Mouse (Mus musculus) forebrain, embryonic 15.5 days (tissue): ENCODE data around the gene Hist1h4b. TPM values are rescaled to one million over a fixed set of nuclear protein-coding genes. Genes with fewer than 3 reads are reported as not detected.
"Not testable (repeated sequence)": the region's sequence is repeated elsewhere in the genome, so short reads cannot be mapped to it uniquely, and the experiment has no call there.

Experiments
- ATAC-seq: fragments of 200-750 bp; cut with Nextera tagmentation; replicated peaks from 2 replicates; pipeline ENCODE4 v1.8.0; 2017; ENCODE audit warnings: mild to moderate bottlenecking, moderate TSS enrichment, moderate library complexity
- H3K27ac ChIP-seq: fragments of 300-500 bp; sonication (generic); replicated peaks from 2 replicates; pipeline ENCODE4 v1.5.1; 2015; ENCODE audit warnings: mild to moderate bottlenecking, inconsistent platforms
- H3K27me3 ChIP-seq: fragments of 300-500 bp; sonication (generic); 2 replicates; pipeline ENCODE4 v1.6.1; 2015; ENCODE audit warnings: inconsistent platforms
- H3K36me3 ChIP-seq: fragments of 300-500 bp; sonication (generic); 2 replicates; pipeline ENCODE4 v1.6.1; 2015; ENCODE audit warnings: mild to moderate bottlenecking, inconsistent platforms
- H3K4me1 ChIP-seq: fragments of 300-500 bp; sonication (generic); 2 replicates; pipeline ENCODE4 v1.6.1; 2015; ENCODE audit warnings: inconsistent platforms
- H3K4me2 ChIP-seq: fragments of 300-500 bp; sonication (generic); replicated peaks from 2 replicates; pipeline ENCODE4 v1.6.1; 2015; ENCODE audit warnings: mild to moderate bottlenecking, inconsistent platforms
- H3K4me3 ChIP-seq: fragments of 300-500 bp; sonication (generic); 2 replicates; pipeline ENCODE4 v1.5.1; 2015; ENCODE audit warnings: mild to moderate bottlenecking, inconsistent platforms
- H3K9ac ChIP-seq: fragments of 300-500 bp; sonication (generic); replicated peaks from 2 replicates; pipeline ENCODE4 v1.6.1; 2015; ENCODE audit warnings: mild to moderate bottlenecking, inconsistent platforms
- H3K9me3 ChIP-seq: fragments of 300-500 bp; sonication (generic); 2 replicates; pipeline ENCODE4 v1.6.1; 2016; ENCODE audit warnings: inconsistent platforms
- WGBS: fragments of 180-500 bp; shearing (Covaris S2); methylation state at CpG from one replicate; pipeline ENCODE4 v1.1.7; 2015; ENCODE audit warnings: mixed read lengths; 5-methylcytosine and 5-hydroxymethylcytosine counted together
- polyA plus RNA-seq: library from polyadenylated mRNA; unstranded; fragments of >200 nt; fragmentation: Nextera tagmentation; extraction: Ambion mirVana; gene quantifications from 2 replicates; pipeline ENCODE4 v1.2.1, GENCODE M21; 2015

Gene Hist1h4b
- polyA plus RNA-seq, 1 experiment from 2014 or later, result 2.8 TPM

GRCm38 (mm10) chr13:23761871-23762821, 5.3 kb downstream of the Hist1h4b start, which contains the start of gene Hist1h3a:
Gene Hist1h3a, minus strand, starts transcription at chr13:23762386.
- peaks cover 45% of the 10 kb centered on the region for H3K4me1 ChIP-seq
- not testable (repeated sequence) for H3K27me3 ChIP-seq, H3K36me3 ChIP-seq, H3K9me3 ChIP-seq
- H3K9ac ChIP-seq, result peak within 1 kb of the TSS; percentile 72
- H3K4me2 ChIP-seq, result peak within 1 kb of the TSS; percentile 81
- peak within 1 kb of the TSS; percentile 92 for H3K27ac ChIP-seq
- WGBS, result under 1% methylated on average over 42 of the region's 52 CpGs
- peak; percentile 72 for ATAC-seq
- peak within 1 kb of the TSS; percentile 58 for H3K4me3 ChIP-seq

DNA sequence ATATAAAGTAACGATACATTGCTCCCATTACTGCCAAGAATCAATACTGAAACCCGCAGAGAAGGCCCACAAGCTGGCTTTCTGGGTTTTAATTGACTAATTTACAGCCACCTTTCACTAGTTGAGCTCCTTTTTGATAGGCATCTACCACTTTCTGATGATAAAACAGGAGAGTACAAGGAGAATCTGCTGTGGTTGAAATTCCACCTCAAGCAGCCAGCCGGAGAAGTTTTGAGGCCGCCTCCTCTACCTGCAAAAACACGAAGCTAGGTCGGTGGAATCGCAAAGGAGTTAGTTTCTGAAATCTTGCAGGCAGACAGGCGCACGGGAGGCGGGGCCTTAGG, 6.4 kb downstream of the Hist1h4b start:
- no peak for ATAC-seq
- peak overlapping the region; percentile 58 for H3K4me3 ChIP-seq
- H3K4me1 ChIP-seq, result peaks cover 36% of the 10 kb centered on the region
- H3K9me3 ChIP-seq, result no peaks in the 10 kb centered on the region
- peak overlapping the region; percentile 81 for H3K4me2 ChIP-seq
- under 1% methylated on average over 10 of the region's 10 CpGs for WGBS
- H3K36me3 ChIP-seq, result no peaks in the 10 kb centered on the region
- no peaks in the 10 kb centered on the region for H3K27me3 ChIP-seq
- peak overlapping the region; percentile 72 for H3K9ac ChIP-seq
- peak overlapping the region; percentile 92 for H3K27ac ChIP-seq

- ATAC-seq, result peak; percentile 72
- WGBS, result 2% methylated on average over 34 of the region's 34 CpGs
- H3K4me1 ChIP-seq, result peaks cover 36% of the 10 kb centered on the region
- H3K27ac ChIP-seq, result peak within 1 kb of the TSS; percentile 92
- H3K9ac ChIP-seq, result peak within 1 kb of the TSS; percentile 72
- H3K27me3 ChIP-seq, result no peaks in the 10 kb centered on the region
- peak within 1 kb of the TSS; percentile 81 for H3K4me2 ChIP-seq
- H3K36me3 ChIP-seq, result no peaks in the 10 kb centered on the region
- H3K9me3 ChIP-seq, result no peaks in the 10 kb centered on the region
- peak within 1 kb of the TSS; percentile 58 for H3K4me3 ChIP-seq
Observed at GRCm38 (mm10) chr13:23763586-23764323, 6.9 kb downstream of the Hist1h4b start, which contains the start of gene Hist1h1a. Gene Hist1h1a, plus strand, starts transcription at chr13:23763666.

DNA sequence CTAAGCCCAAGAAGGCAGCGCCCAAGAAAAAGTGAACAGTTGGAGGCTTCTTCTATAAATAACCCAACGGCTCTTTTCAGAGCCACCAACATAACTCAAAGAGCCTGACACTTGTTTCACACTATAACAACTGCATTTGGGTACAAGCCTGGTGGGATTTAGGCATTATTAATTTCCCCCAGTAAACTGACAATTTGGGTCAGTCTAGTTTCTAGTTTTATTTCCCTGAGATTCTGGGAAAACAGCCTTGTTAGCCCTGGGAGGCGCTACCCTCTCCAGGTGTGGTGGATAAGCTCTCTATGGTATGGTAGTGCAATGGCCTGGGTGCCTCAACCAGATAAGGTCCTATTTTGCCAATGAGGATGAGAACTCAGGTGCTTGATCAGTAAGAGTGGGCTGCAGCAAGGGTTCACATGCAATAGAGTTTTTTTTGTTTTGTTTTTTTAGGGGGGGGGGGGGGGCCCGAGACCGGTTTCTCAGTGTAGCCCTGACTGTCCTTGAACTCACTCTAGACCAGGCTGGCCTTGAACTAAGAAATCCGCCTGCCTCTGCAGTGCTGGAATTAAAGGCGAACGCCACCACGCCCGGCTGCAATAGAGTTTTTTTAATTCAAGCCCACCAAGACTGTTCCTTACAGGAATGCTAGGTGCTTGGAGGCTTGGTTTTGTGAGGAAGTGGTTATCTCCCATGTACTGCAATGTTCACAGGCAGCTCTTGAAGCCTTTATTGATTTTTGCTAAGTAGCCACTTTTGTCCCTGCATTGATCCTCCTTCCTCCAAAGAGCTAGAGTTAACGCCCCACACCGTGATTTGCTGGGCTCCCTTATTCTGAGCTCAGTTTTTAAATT, 7.7 kb downstream of the Hist1h4b start:
- H3K4me2 ChIP-seq, result peak overlapping the region; percentile 81
- peaks cover 36% of the 10 kb centered on the region for H3K4me1 ChIP-seq
- no peak for ATAC-seq
- H3K4me3 ChIP-seq, result peak overlapping the region; percentile 58
- H3K27ac ChIP-seq, result peak overlapping the region; percentile 92
- no peaks in the 10 kb centered on the region for H3K27me3 ChIP-seq
- 31% methylated on average over 12 of the region's 12 CpGs for WGBS
- peak overlapping the region; percentile 72 for H3K9ac ChIP-seq
- no peaks in the 10 kb centered on the region for H3K36me3 ChIP-seq
- no peaks in the 10 kb centered on the region for H3K9me3 ChIP-seq

- Histone ChIP-seq H3K27ac (no peak overlapping the region), H3K4me3 (no peak overlapping the region), H3K27me3 (no peaks in the 10 kb centered on the region), H3K4me2 (no peak overlapping the region), H3K36me3 (no peaks in the 10 kb centered on the region), H3K9me3 (no peaks in the 10 kb centered on the region), H3K9ac (no peak overlapping the region), H3K4me1 (peaks cover 31% of the 10 kb centered on the region)
- no peak for ATAC-seq
- 77% methylated on average over 1 of the region's 1 CpGs for WGBS
Observed at GRCm38 (mm10) chr13:23765172-23765513, 8.3 kb downstream of the Hist1h4b start.

- Histone ChIP-seq H3K27ac (no peak overlapping the region), H3K4me1 (peaks cover 21% of the 10 kb centered on the region), H3K4me2 (no peak overlapping the region), H3K9me3 (no peaks in the 10 kb centered on the region), H3K9ac (no peak overlapping the region), H3K36me3 (no peaks in the 10 kb centered on the region), H3K27me3 (no peaks in the 10 kb centered on the region), H3K4me3 (no peak overlapping the region)
- ATAC-seq, result no peak
Observed at GRCm38 (mm10) chr13:23766772-23767171, 10.0 kb downstream of the Hist1h4b start.

GRCm38 (mm10) chr13:23768834-23769397, 12.1 kb downstream of the Hist1h4b start:
- Histone ChIP-seq H3K4me3 (no peak overlapping the region), H3K4me1 (peaks cover 13% of the 10 kb centered on the region), H3K27me3 (no peaks in the 10 kb centered on the region), H3K36me3 (no peaks in the 10 kb centered on the region), H3K9ac (no peak overlapping the region), H3K27ac (no peak overlapping the region), H3K4me2 (no peak overlapping the region), H3K9me3 (no peaks in the 10 kb centered on the region)
- WGBS, result 32% methylated on average over 5 of the region's 5 CpGs
- no peak for ATAC-seq

GRCm38 (mm10) chr13:23769613-23770012, 12.8 kb downstream of the Hist1h4b start, which contains the start of gene Trim38:
Gene Trim38, plus strand, starts transcription at chr13:23769913.
- H3K4me2 ChIP-seq, H3K9me3 ChIP-seq, H3K36me3 ChIP-seq, ATAC-seq, H3K27ac ChIP-seq, H3K4me3 ChIP-seq, H3K4me1 ChIP-seq, H3K9ac ChIP-seq, H3K27me3 ChIP-seq: not testable (repeated sequence)
- 81% methylated on average over 2 of the region's 2 CpGs for WGBS

- Histone ChIP-seq H3K36me3 (no peaks in the 10 kb centered on the region), H3K27ac (no peak overlapping the region), H3K4me1 (0 out of 2 replicates have a peak, but pooled peaks cover 6% of the 10 kb centered on the region), H3K4me3 (peak overlapping the region; percentile 10), H3K9ac (no peak overlapping the region), H3K4me2 (peak overlapping the region; percentile 32), H3K9me3 (no peaks in the 10 kb centered on the region), H3K27me3 (no peaks in the 10 kb centered on the region)
- WGBS, result 26% methylated on average over 21 of the region's 21 CpGs
- peak; percentile 90 for ATAC-seq
Observed at GRCm38 (mm10) chr13:23772561-23773313, 15.9 kb downstream of the Hist1h4b start.

- Histone ChIP-seq H3K36me3 (no peaks in the 10 kb centered on the region), H3K27ac (no peak overlapping the region), H3K4me1 (no peaks in the 10 kb centered on the region), H3K9me3 (no peaks in the 10 kb centered on the region), H3K4me2 (no peak overlapping the region), H3K9ac (no peak overlapping the region), H3K4me3 (no peak overlapping the region), H3K27me3 (no peaks in the 10 kb centered on the region)
- WGBS, result 93% methylated on average over 7 of the region's 7 CpGs
- ATAC-seq, result no peak
Observed at GRCm38 (mm10) chr13:23778339-23778738, 21.5 kb downstream of the Hist1h4b start.

GRCm38 (mm10) chr13:23779025-23779424, 22.2 kb downstream of the Hist1h4b start:
- Histone ChIP-seq H3K9me3 (no peaks in the 10 kb centered on the region), H3K27me3 (no peaks in the 10 kb centered on the region), H3K4me1 (no peaks in the 10 kb centered on the region), H3K4me2 (no peak overlapping the region), H3K27ac (no peak overlapping the region), H3K9ac (no peak overlapping the region), H3K4me3 (no peak overlapping the region), H3K36me3 (no peaks in the 10 kb centered on the region)
- 89% methylated on average over 4 of the region's 4 CpGs for WGBS
- ATAC-seq, result no peak
